Mouse (Mus musculus) forebrain, embryonic 16.5 days (tissue): ENCODE results near the gene 9130019O22Rik. TPM values are rescaled to one million over a fixed set of nuclear protein-coding genes. Genes with fewer than 3 reads are reported as not detected.
"Not testable (repeated sequence)": the region's sequence is repeated elsewhere in the genome, so short reads cannot be mapped to it uniquely, and the experiment has no call there.

Source experiments
- ATAC-seq: fragments of 200-750 bp; cut with Nextera tagmentation; 2 replicates; pipeline ENCODE4 v1.8.0; 2017; ENCODE audit warnings: mild to moderate bottlenecking, moderate library complexity
- H3K27ac ChIP-seq: fragments of 300-500 bp; sonication (generic); 2 replicates; pipeline ENCODE4 v1.5.1; 2014; ENCODE audit warnings: low read length, control low read depth
- H3K27me3 ChIP-seq: fragments of 300-500 bp; sonication (generic); replicated peaks from 2 replicates; pipeline ENCODE4 v1.6.1; 2014; ENCODE audit warnings: low read length; ENCODE audit not compliant: control insufficient read depth, insufficient read depth
- H3K36me3 ChIP-seq: fragments of 300-500 bp; sonication (generic); 2 replicates; pipeline ENCODE4 v1.6.1; 2014; ENCODE audit not compliant: control insufficient read depth, insufficient read depth
- H3K4me1 ChIP-seq: fragments of 300-500 bp; sonication (generic); replicated peaks from 2 replicates; pipeline ENCODE4 v1.6.1; 2014; ENCODE audit warnings: low read length; ENCODE audit not compliant: control insufficient read depth, insufficient read depth
- H3K4me2 ChIP-seq: fragments of 300-500 bp; sonication (generic); 2 replicates; pipeline ENCODE4 v1.6.1; 2014; ENCODE audit warnings: mild to moderate bottlenecking, low read length, control low read depth
- H3K4me3 ChIP-seq: fragments of 300-500 bp; sonication (generic); replicated peaks from 2 replicates; pipeline ENCODE4 v1.5.1; 2014; ENCODE audit warnings: mild to moderate bottlenecking, low read length, control low read depth
- H3K9ac ChIP-seq: fragments of 300-500 bp; sonication (generic); replicated peaks from 2 replicates; pipeline ENCODE4 v1.6.1; 2014; ENCODE audit warnings: low read depth, low read length, control low read depth
- H3K9me3 ChIP-seq: fragments of 300-500 bp; sonication (generic); 2 replicates; pipeline ENCODE4 v1.6.1; 2016; ENCODE audit warnings: low read length; ENCODE audit not compliant: control insufficient read depth
- WGBS: fragments of 180-500 bp; shearing (Covaris S2); extraction: QIAGEN DNeasy Blood & Tissue Kit; methylation state at CpG from one replicate; pipeline ENCODE4 v1.1.7; 2014; 5-methylcytosine and 5-hydroxymethylcytosine counted together
- polyA plus RNA-seq: library from polyadenylated mRNA; unstranded; fragments of >200 nt; fragmentation: Nextera tagmentation; extraction: Ambion mirVana; gene quantifications from 2 replicates; pipeline ENCODE4 v1.2.1, GENCODE M21; 2015

The 9130019O22Rik gene
- polyA plus RNA-seq, 1 experiment from 2014 or later = 5.1 TPM

DNA sequence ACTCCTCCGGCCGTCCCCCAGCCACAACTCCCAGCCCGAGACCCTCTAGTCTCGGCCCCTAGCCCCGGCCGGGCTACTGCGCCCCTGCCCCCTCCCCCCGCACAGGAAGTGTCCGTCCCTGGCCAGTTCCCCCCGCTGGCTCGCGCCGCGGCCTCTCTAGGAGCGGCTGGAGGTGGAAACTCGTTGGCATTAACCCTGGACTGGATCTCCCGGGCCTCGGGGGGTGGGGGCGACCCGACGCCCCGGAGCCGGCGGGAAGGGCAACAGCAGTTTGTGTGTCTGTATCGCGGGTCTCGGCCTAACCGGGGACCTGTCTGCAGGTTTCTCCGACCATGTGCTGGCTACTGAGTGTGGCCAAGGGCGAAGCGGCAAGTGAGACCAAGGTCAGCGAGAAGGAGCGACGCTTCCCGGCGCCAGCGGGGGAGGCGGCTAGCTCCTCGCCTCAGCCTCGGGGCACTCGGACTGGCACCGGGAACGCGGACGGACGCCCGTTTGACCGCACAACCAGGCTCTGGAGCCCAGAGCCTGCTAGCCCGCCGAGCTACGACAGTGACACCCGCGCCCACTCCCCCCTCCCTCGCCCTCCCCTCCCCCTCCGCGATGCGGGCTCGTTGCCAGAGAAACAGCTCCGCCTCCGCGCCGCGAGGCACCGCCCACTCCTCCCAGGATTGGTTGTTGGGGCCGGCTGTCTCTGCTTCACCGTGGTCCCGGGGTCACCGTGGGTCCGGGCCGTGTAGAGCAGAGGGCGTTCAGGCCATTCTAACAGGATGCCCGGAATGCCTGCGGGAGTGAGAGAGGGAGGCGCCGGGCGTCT is 41.2 kb downstream of the 9130019O22Rik start, which contains the start of gene Zfp768:
Gene Zfp768, minus strand, starts transcription at position 78 of the 814 bp plus-strand sequence.
- no peaks in the 10 kb centered on the region for H3K9me3 ChIP-seq
- no peaks in the 10 kb centered on the region for H3K27me3 ChIP-seq
- peak within 1 kb of the TSS; percentile 83 for H3K4me3 ChIP-seq
- H3K4me1 ChIP-seq = peaks cover 14% of the 10 kb centered on the region
- H3K4me2 ChIP-seq = peak within 1 kb of the TSS; percentile 74
- peak within 1 kb of the TSS; percentile 91 for H3K9ac ChIP-seq
- WGBS = 0% methylated on average over 61 of the region's 76 CpGs
- ATAC-seq = peak; percentile 90
- H3K36me3 ChIP-seq = peaks cover 2% of the 10 kb centered on the region; the same call in 1 of the 2 replicates
- H3K27ac ChIP-seq = peak within 1 kb of the TSS; percentile 90

DNA sequence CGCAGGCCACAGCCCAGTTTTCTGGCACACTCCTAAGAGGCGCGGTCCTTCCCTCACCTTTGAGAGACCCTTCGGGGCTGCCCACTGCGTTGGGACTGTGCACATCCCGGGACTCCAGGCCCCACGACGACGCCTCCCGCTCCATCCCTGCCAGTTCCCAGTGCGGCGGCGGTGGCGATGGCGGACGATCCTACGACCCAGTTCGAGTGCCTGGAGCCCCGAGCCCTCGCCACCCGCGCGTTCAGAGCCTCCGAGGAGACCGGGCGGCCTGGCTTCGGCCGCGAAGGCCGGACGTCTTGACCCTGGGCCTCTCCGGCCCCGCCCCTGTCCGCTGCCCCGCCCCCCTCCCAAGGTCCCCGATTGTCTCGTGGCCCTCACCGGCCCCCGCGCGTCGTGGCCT is 41.9 kb downstream of the 9130019O22Rik start:
- H3K9me3 ChIP-seq = no peaks in the 10 kb centered on the region
- H3K9ac ChIP-seq = peak overlapping the region; percentile 91
- peak overlapping the region; percentile 83 for H3K4me3 ChIP-seq
- H3K4me1 ChIP-seq = peaks cover 14% of the 10 kb centered on the region
- peak overlapping the region; percentile 90 for H3K27ac ChIP-seq
- H3K4me2 ChIP-seq = peak overlapping the region; percentile 74
- H3K27me3 ChIP-seq = no peaks in the 10 kb centered on the region
- ATAC-seq = peak; percentile 41
- WGBS = under 1% methylated on average over 41 of the region's 42 CpGs
- H3K36me3 ChIP-seq = peaks cover 2% of the 10 kb centered on the region; the same call in 1 of the 2 replicates

DNA sequence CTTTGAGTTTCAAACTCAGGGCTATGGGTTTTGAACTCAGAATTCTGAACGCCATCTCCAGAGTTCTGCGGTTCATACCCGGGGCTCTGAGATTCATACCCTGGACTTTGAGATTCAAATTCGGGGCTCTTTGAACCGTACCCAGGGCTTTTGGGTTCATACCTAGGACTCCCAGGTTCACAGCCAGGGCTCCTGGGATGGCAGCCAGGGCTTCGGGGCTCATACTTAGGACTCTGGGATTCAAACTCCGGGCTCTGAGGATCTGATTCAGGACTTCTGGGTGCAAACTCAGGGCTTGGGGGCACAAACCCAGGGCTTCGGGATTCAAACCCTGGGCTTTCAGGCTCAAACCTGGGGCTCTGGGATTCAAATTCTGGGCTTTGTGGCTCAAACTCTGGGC is 42.6 kb downstream of the 9130019O22Rik start:
- Histone ChIP-seq H3K9me3 (no peaks in the 10 kb centered on the region), H3K4me3 (peak overlapping the region; percentile 83), H3K9ac (no peak overlapping the region), H3K36me3 (peaks cover 2% of the 10 kb centered on the region; the same call in 1 of the 2 replicates), H3K4me1 (peaks cover 14% of the 10 kb centered on the region), H3K4me2 (peak overlapping the region; percentile 74), H3K27me3 (no peaks in the 10 kb centered on the region), H3K27ac (no peak overlapping the region)
- 87% methylated on average over 8 of the region's 8 CpGs for WGBS
- no peak for ATAC-seq

DNA sequence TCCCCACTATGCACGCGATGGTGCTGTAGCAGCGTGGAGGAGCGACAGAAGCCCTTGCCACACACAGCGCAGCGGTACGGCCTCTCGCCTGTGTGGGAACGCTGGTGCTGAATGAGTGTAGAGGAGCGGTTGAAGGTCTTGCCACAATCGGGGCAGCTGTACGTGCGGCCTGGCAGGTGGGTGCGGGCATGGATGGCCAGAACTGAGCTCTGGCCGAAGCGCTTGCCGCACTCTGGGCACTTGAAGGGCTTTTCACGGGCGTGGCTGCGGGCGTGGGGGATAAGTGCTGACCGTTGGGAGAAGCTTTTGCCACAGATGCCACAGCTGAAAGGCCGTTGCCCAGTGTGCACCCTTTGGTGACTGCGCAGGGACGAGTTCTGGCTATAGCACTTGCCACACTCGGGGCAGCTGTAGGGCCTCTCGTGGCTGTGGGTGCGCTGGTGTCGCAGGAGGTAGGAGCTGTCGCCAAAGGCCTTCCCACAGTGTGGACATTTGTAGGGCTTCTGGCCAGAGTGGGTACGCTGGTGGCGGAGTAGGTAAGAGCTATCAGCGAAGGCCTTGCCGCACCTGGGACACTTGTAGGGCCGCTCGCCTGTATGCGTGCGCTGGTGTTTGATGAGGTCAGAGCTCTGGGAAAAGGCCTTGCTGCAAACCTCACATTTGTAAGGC is 43.5 kb downstream of the 9130019O22Rik start:
- no peaks in the 10 kb centered on the region for H3K27me3 ChIP-seq
- H3K36me3 ChIP-seq = peaks cover 2% of the 10 kb centered on the region; the same call in 1 of the 2 replicates
- ATAC-seq = no peak
- H3K9me3 ChIP-seq = no peaks in the 10 kb centered on the region
- H3K4me2 ChIP-seq = no peak overlapping the region
- H3K4me1 ChIP-seq = peaks cover 14% of the 10 kb centered on the region
- no peak overlapping the region for H3K4me3 ChIP-seq
- WGBS = 94% methylated on average over 38 of the region's 38 CpGs
- no peak overlapping the region for H3K27ac ChIP-seq
- H3K9ac ChIP-seq = no peak overlapping the region

DNA sequence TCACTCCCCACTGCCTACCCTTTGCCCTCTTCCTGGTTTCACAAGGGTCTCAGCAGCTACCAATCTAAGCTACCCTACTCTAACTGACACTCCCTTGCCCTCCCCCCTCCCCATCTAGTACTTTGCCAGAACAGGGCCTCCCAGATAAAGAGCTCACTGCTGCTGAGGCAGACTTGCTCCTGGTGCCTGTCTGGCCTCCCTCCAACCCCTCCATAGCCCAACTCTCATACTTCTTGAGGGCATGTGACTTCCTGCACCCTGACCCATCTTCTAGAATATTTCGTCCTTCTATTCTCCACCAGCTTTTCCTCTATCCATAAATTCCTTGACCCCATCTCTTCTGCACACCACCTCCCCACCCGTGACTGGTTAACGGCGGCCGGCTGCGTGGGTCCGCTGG is 44.1 kb downstream of the 9130019O22Rik start:
- no peak overlapping the region for H3K4me3 ChIP-seq
- ATAC-seq = no peak
- H3K36me3 ChIP-seq = peaks cover 2% of the 10 kb centered on the region; the same call in 1 of the 2 replicates
- H3K4me1 ChIP-seq = peaks cover 14% of the 10 kb centered on the region
- no peak overlapping the region for H3K4me2 ChIP-seq
- WGBS = 97% methylated on average over 7 of the region's 7 CpGs
- no peak overlapping the region for H3K27ac ChIP-seq
- H3K27me3 ChIP-seq = no peaks in the 10 kb centered on the region
- no peak overlapping the region for H3K9ac ChIP-seq
- no peaks in the 10 kb centered on the region for H3K9me3 ChIP-seq

DNA sequence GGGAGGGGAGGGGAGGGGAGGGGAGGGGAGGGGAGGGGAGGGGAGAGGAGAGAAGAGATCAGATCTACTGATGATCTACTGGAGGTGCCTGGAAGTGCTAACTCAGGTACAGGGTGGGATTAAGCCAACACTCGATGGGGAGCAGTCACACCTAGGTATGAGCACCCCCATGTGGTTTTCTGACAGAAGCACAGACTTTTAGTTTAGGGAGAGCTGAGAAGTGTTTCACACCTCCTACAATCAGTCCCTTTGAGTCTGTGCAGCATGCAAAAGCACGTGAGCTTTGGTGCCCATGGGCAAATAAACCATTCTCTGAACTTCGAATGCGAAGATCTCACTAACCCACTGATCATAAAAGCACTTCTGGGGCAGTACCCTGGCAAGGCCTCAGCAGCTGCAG is 44.6 kb downstream of the 9130019O22Rik start:
- WGBS = 69% methylated on average over 4 of the region's 4 CpGs
- Histone ChIP-seq H3K27ac (no peak overlapping the region), H3K4me2 (no peak overlapping the region), H3K9ac (no peak overlapping the region), H3K9me3 (no peaks in the 10 kb centered on the region), H3K27me3 (no peaks in the 10 kb centered on the region), H3K4me1 (peaks cover 14% of the 10 kb centered on the region), H3K36me3 (peaks cover 2% of the 10 kb centered on the region; the same call in 1 of the 2 replicates), H3K4me3 (no peak overlapping the region)
- ATAC-seq = no peak

DNA sequence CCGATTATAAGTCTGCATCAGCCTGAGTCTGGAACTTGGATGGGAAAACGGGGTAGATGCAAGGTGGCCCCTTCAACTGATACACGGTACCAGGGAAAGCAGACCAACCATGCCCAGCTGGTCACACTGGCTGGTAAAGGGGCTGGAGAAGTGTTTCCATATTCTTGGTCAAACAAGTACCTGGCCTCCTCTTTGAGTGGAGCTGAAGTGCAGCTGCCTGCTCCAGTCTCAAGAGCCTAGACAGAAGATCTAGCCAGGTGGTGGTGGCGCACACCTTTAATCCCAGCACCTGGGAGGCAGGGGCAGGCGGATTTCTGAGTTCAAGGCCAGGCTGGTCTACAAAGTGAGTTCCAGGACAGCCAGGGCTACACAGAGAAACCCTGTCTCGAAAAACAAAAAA is 45.1 kb downstream of the 9130019O22Rik start:
- not testable (repeated sequence) for H3K4me2 ChIP-seq, H3K36me3 ChIP-seq, H3K9ac ChIP-seq, ATAC-seq, H3K4me3 ChIP-seq, H3K27me3 ChIP-seq, H3K9me3 ChIP-seq, H3K27ac ChIP-seq
- WGBS = 93% methylated on average over 6 of the region's 6 CpGs
- H3K4me1 ChIP-seq = peaks cover 14% of the 10 kb centered on the region

DNA sequence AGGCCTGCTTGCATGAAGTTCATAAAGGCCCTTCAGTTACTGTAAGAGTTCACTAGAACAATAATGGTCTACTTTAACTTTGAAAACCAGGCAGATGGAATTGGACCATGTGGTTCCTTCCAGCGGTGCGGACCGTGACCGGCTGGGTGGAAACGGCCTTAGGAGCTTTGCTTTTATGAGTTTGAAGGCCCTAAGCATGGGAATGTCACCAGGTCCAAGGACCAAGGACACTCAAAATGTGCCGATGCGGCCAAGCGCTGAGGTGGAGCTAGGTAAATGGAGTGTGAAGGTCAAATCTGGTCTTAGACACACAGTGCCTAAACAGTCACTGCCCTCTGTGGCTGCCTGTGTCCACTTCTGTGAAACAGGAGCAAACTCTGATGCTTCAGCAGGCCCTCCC is 45.6 kb downstream of the 9130019O22Rik start:
- Histone ChIP-seq H3K27ac (no peak overlapping the region), H3K36me3 (peaks cover 2% of the 10 kb centered on the region; the same call in 1 of the 2 replicates), H3K4me1 (peaks cover 9% of the 10 kb centered on the region), H3K27me3 (no peaks in the 10 kb centered on the region), H3K9me3 (no peaks in the 10 kb centered on the region), H3K9ac (no peak overlapping the region), H3K4me2 (no peak overlapping the region), H3K4me3 (no peak overlapping the region)
- no peak for ATAC-seq
- 97% methylated on average over 8 of the region's 8 CpGs for WGBS

DNA sequence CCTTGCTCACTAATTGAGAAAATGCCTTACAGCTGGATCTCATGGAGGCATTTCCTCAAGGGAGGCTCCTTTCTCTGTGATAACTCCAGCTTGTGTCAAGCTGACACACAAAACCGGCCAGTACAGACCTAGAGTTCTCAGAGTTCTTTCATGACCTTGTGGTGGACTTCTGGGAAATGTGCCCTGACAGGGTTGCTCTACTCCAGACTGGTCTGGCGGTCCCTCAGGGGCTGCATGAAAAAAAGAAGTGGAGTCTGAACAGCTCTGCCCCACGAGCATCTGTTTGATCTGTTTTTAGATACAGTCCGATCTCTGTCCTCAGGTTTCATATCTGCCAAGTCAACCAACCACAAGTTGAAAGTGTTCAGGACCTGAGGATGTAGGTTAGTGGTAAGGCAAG is 49.3 kb downstream of the 9130019O22Rik start:
- no peak overlapping the region for H3K27ac ChIP-seq
- no peak overlapping the region for H3K4me3 ChIP-seq
- no peak overlapping the region for H3K4me2 ChIP-seq
- ATAC-seq = no peak
- no peaks in the 10 kb centered on the region for H3K9me3 ChIP-seq
- no peaks in the 10 kb centered on the region for H3K36me3 ChIP-seq
- 82% methylated on average over 4 of the region's 4 CpGs for WGBS
- no peaks in the 10 kb centered on the region for H3K4me1 ChIP-seq
- H3K9ac ChIP-seq = no peak overlapping the region
- H3K27me3 ChIP-seq = no peaks in the 10 kb centered on the region
